Mouse (Mus musculus) ovary, adult 2 months (tissue): Measurements from ENCODE around the gene Kbtbd8. TPM values are rescaled to one million over a fixed set of nuclear protein-coding genes. Genes with fewer than 3 reads are reported as not detected.

Experiments
- polyA plus RNA-seq: library from polyadenylated mRNA; depleted of rRNA; stranded (reverse); fragments of >200 nt; gene quantifications from 2 replicates; pipeline ENCODE4 v1.2.3, GENCODE M21; 2012; rRNA removed

Kbtbd8 gene
- 0.45 and 0.49 TPM in 2 replicates for polyA plus RNA-seq

DNA sequence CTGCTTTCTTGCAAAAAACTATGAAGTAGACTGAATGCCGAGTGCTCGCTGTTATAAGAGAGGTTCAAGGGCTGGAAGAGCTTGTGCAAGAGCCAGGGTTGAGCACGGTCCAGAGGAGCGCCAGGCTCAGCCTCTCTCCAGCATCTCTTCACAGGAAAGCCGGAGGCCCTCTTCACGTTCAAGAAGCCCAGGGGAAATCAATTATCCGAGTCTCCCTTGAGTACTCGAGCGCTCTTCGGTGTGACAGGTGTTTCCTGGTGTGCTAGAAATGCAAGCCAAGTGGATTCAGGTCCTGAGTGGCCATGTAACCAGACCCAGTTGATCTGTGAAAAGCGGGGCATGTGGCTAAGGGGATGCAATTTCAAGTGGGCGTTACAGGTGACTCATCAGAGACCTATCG is at the start of gene Kbtbd8:
TSS of gene Kbtbd8 (plus strand) at position 295 of the 400 bp plus-strand sequence.

Other genes with a start within 250 kb of the Kbtbd8 start
- not detected in 2 replicates for gene Gm10234, start 204.9 kb downstream of the Kbtbd8 start, polyA plus RNA-seq